Mouse (Mus musculus) v-Abl transformed pro-B cells (cell line): ENCODE data around the gene Cux2.

ENCODE experiments used
- in situ Hi-C, 2 experiments: fragments of 400-800 bp; cut with MboI; formaldehyde crosslinking; loops; one replicate each; pipeline ENCODE4 v1.15.1; 2025; ENCODE audit not compliant: unreplicated experiment in 2 of 2

The Cux2 gene

GRCm38 (mm10) chr5:122050017-122050831, at the start of gene Cux2:
TSS of gene Cux2 (minus strand) at chr5:122050102.
- in situ Hi-C loops = loop anchor here in 1 of 2 experiments (25.0 kb wide), 1 partner anchor 563 kb away; no protein-coding TSS in a partner anchor

DNA sequence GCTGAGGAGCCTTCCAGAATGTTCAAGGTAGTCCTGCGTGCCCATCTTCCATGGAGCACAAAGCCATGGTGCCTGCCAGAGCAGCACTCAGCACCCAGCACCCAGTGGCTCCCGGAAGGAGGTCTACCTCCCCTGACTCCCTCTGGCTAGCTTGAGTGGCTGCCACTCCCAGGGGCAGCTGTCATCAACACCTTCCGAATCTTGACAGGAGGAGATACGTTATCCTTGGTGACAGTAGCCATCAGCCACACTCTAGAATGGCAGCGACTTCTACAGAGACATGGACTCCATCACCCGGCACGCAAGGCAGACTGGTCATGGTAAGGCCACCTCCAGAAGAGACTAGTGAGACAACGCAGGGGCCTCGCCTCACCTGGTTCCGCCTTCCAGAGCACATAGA, 44.5 kb upstream of the Cux2 start:
- in situ Hi-C loops = loop anchor here in 1 of 2 experiments (5.0 to 25.0 kb wide), 2 partner anchors 147 to 1093 kb away; partner anchors contain the start of gene Hpd

DNA sequence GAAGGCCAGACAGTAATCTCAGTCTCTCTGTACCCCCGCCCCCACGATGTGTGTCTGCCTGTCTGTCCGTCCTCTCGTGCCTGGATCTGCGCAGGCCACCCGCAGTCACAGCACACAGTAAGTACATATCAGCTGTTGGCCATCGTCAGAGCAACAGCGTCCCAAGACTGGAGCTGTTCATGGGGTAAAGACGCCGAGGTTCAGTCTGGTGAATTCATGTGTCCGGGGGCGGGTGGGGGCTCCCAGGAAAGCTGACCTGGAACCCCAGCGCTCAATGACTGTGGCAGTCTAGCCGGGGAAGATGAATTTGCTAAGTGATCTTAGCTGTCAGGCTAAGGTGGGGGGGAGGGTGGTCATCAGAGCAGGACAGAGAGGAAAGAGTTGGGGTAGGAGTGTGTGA, 43.8 kb upstream of the Cux2 start:
- in situ Hi-C loops = loop anchor here in 1 of 2 experiments (5.0 to 25.0 kb wide), 2 partner anchors 146 to 1094 kb away; partner anchors contain the start of gene Hpd

DNA sequence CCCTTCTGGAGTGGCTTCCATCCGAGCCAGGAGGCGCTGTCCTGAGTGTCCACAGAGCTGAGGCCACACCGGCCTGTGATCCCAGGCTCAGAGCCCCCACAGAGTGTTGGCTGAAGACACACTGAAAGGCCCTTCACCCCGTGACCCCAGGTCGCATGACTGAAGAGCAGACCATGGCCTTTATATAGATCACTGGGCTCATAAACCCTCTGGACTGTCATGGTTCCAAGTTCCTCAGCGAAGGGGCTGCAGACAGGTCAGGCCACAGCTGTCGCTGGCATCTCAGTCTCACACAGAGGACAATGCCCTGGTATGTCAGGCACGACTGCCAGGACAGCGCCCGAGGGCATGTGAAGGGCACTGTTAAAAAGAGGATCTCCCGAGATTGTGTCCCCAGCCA, 42.9 kb upstream of the Cux2 start:
- in situ Hi-C loops = loop anchor here in 1 of 2 experiments (5.0 to 25.0 kb wide), 2 partner anchors 145 to 1095 kb away; partner anchors contain the start of gene Hpd

DNA sequence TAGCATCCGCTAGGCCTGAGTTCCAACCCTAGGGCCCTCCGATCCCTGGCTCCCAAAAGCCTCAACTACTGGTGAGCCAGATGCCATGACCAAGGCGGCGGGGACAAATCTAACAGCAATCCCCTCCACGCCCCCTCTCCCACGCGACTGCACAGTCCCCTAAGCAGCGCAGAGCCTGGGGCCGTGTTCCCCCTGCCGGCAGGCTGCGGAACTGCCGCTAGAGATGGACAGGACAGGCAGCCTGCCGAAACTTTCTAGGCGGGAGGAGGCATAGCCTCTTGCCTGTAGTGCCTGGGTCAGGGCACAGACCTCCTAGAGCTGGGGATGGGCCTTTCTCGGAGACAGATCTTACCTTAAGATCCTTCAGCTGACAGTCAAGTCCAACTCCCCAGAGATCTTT, 41.2 kb upstream of the Cux2 start:
- in situ Hi-C loops = loop anchor here in 1 of 2 experiments (5.0 to 25.0 kb wide), 2 partner anchors 144 to 1096 kb away; partner anchors contain the start of gene Hpd

- in situ Hi-C loops = loop anchor here (5.0 to 25.0 kb wide), 3 partner anchors 142 to 1098 kb away; partner anchors contain the start of gene Hpd (in 1 of the 2)
Observed at GRCm38 (mm10) chr5:122089664-122090063, 39.8 kb upstream of the Cux2 start.

DNA sequence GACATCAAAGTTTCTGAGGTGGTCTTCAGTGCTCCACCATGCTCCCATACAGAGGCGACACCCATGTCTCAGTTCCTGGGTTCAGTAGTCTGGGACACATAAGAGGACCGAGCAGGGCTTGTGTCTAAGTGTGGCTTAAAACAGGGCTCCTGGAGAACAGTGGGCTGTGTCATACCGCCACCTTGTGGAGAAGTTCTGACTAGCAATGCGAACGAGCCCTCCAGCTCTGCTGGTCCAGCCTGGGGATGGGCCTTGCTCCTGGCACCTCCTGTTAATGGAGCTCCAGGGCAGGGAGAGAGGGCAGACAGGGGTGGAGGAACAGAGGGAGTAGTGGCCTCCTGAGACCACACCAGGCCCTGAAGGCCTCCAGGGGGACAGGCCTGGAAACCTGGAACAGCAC, 39.0 kb upstream of the Cux2 start:
- in situ Hi-C loops = loop anchor here (10.0 to 25.0 kb wide), 2 partner anchors 214 to 1098 kb away; partner anchors contain the start of gene Hpd (in 1 of the 2)

- in situ Hi-C loops = loop anchor here (10.0 to 25.0 kb wide), 2 partner anchors 211 to 1101 kb away; partner anchors contain the start of gene Hpd (in 1 of the 2)
Observed at GRCm38 (mm10) chr5:122086121-122086520, 36.2 kb upstream of the Cux2 start.

GRCm38 (mm10) chr5:122085291-122085690, 35.4 kb upstream of the Cux2 start:
- in situ Hi-C loops = loop anchor here (10.0 to 25.0 kb wide), 2 partner anchors 210 to 1102 kb away; partner anchors contain the start of gene Hpd (in 1 of the 2)

DNA sequence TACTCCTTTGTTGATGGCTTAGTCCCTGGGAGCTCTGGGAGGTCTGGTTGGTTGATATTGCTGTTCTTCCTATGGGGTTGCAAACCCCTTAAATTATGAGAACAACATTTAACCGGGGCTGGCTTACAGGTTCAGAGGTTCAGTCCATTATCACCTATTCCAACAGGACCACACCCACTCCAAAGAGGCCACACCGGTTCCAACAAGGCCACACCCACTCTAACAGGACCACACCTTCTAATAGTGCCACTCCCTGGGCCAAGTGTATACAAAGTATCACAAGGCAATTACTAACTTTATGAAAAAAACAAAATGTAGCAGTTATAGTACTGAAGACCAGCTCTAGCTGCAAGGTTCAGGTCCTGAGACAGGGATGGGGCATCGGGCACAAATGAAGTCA, 34.6 kb upstream of the Cux2 start:
- in situ Hi-C loops = loop anchor here (5.0 to 25.0 kb wide), 3 partner anchors 137 to 1103 kb away; partner anchors contain the start of gene Hpd (in 1 of the 2)

DNA sequence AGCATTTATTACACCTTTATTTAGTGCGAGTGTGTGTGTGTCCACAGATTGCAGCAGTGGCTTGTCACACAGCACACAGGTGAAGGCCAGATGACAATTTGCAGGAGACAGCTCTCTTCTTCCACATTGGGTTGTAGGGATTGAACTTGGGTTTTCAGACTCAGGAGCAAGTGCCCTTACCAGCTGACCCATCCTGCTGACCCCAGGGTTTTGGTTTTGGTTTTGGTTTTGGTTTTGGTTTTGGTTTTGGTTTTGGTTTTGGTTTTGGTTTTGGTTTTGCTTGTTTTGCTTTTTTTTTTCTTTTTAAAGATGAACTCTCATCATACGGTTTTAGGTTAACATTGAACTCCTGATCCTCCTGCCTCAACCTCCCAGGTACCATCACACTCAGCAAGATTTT, 33.4 kb upstream of the Cux2 start:
- in situ Hi-C loops = loop anchor here (5.0 to 25.0 kb wide), 3 partner anchors 136 to 1104 kb away; partner anchors contain the start of gene Hpd (in 1 of the 2)

- in situ Hi-C loops = loop anchor here (5.0 to 25.0 kb wide), 3 partner anchors 134 to 1106 kb away; partner anchors contain the start of gene Hpd (in 1 of the 2)
Observed at GRCm38 (mm10) chr5:122081471-122081870, 31.6 kb upstream of the Cux2 start.

GRCm38 (mm10) chr5:122080930-122081329, 31.0 kb upstream of the Cux2 start:
- in situ Hi-C loops = loop anchor here (5.0 to 25.0 kb wide), 3 partner anchors 134 to 1106 kb away; partner anchors contain the start of gene Hpd (in 1 of the 2)

GRCm38 (mm10) chr5:122079796-122080195, 29.9 kb upstream of the Cux2 start:
- in situ Hi-C loops = loop anchor here (5.0 to 25.0 kb wide), 4 partner anchors 132 to 1108 kb away; partner anchors contain the start of gene Hpd (in 1 of the 2)

GRCm38 (mm10) chr5:122077244-122077643, 27.3 kb upstream of the Cux2 start:
- in situ Hi-C loops = loop anchor here in 1 of 2 experiments (10.0 to 25.0 kb wide), 2 partner anchors 282 to 1110 kb away; partner anchors contain the start of gene Hpd

DNA sequence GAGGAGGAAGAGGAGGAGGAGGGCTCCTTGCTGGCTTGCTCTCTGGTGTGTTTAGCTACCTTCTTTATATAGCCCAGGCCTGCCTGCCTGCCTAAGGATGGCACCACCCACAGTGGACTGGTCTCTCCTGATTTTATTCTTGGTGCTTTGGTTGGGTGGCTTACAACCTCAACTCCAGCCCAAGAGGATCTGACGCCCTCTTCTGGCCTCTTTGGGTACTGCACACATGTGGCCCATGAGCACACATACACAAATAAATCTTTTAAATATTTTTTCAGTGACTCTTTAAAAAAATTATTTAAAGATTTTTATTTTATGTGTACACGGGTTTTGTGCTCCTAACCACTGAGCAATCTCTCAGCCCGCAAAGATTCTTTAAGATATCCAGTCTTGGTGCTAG, 25.8 kb upstream of the Cux2 start:
- in situ Hi-C loops = loop anchor here in 1 of 2 experiments (10.0 to 25.0 kb wide), 2 partner anchors 281 to 1112 kb away; partner anchors contain the start of gene Hpd

DNA sequence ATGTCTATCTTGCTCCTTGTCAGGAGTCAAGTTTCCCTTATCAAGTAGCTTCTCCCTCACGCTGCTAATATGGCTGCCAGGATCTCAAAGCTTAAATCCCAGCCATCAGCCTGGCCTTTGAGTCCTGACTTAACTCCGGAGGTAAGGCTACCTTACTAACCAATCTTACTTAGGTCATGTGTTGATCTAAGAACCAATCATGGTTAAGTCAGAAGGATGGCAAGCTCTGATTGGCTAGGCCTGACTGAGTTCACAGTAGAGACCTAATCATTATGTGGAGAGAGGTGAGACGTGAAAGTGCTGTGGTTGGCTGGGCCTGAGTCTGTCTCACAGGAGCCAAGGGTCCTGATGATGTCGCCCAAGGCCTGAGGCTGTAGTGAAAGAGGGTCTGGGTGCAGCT, 22.1 kb upstream of the Cux2 start:
- in situ Hi-C loops = loop anchor here in 1 of 2 experiments (10.0 to 25.0 kb wide), 2 partner anchors 277 to 585 kb away; no protein-coding TSS in a partner anchor

DNA sequence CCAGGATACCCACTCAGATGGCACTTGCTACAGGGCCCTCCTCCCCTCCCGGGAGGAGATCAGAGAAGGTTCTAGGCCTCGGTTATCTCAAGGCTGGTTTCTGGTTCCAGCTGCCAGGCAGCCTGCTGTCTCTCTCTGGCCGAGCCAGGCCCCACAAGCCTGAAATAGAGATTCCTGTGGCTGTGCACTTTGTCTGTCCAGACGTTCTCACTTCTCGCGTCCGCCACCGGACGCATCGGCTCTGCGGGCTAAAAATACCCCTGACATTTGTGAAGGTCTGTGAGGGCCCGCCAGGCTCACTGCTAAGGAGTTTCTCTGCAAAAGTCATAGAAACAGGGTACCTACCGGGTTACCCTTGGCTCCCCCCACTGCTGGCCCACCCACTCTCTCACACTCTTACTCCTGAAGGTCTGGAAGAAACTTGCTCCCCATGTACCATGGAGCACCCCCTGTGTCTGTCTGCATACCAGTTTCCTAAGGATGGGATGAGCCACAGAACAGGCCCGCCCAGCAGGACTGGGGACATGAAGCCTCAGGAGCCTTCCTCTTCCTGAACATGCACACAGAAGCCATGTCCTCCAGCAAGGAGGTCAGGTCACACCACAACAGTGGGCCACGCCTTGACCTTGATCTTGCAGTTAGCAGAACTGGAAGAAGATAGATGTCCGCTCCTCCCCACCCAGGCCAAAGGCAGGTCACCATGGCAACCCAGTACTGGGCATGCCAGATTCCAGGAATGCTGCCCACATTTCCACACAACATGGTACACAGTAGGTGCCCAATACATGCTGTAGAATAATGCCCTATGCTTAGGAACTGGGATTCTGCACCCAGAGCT, 21.3 kb upstream of the Cux2 start:
- in situ Hi-C loops = loop anchor here in 1 of 2 experiments (10.0 to 25.0 kb wide), 2 partner anchors 276 to 584 kb away; no protein-coding TSS in a partner anchor

DNA sequence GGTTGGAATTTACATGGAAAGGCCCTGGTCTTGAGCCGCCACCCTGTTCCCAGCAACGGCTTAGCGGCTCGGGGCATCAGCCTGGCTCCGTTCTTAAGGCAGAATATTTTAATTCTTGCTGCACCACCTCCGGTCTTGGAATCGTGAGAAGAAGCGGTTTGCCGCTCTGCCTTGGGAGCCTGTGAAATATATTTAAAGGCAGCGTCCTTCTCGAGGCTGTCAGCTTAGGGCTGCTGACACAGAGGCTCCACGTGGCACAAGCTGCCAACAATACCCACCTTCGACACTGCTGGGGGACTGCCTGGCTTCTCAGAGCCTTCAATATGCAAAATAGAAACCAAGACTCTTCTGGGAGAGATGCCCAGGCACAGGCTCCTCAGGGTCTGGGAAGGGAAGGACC, 18.7 kb upstream of the Cux2 start:
- in situ Hi-C loops = loop anchor here (10.0 to 25.0 kb wide), 2 partner anchors 274 to 581 kb away; no protein-coding TSS in a partner anchor
